Mouse (Mus musculus) macrophage (primary cell): ENCODE data around the gene C3. TPM values are rescaled to one million over a fixed set of nuclear protein-coding genes. Genes with fewer than 3 reads are reported as not detected.

Experiments
- H3K27ac ChIP-seq: fragments of 350-480 bp; formaldehyde crosslinking; 2 replicates; pipeline ENCODE4 v1.9.0; 2021
- H3K36me3 ChIP-seq: fragments of 350-480 bp; formaldehyde crosslinking; 2 replicates; pipeline ENCODE4 v1.9.0; 2021; ENCODE audit errors: inconsistent target
- H3K4me3 ChIP-seq: fragments of 350-480 bp; formaldehyde crosslinking; 2 replicates; pipeline ENCODE4 v1.9.0; 2021; ENCODE audit errors: inconsistent target
- H3K79me2 ChIP-seq: fragments of 350-480 bp; formaldehyde crosslinking; 2 replicates; pipeline ENCODE4 v1.9.0; 2021; ENCODE audit errors: inconsistent target
- WGBS: methylation state at CpG from one replicate; pipeline ENCODE4 v1.1.7; 2026; ENCODE audit warnings: inconsistent platforms; ENCODE audit not compliant: missing documents; 5-methylcytosine and 5-hydroxymethylcytosine counted together
- polyA plus RNA-seq: library from polyadenylated mRNA; stranded (reverse); fragments of 250-400 nt; gene quantifications from 3 replicates; pipeline ENCODE4 v1.2.4, GENCODE M21; 2018; ENCODE audit warnings: inconsistent platforms

The C3 gene
- polyA plus RNA-seq, 1 experiment from 2014 or later, result 40.8 TPM

GRCm38 (mm10) chr17:57245311-57245929 lies 17.5 kb upstream of the C3 start:
- 97% methylated on average over 8 of the region's 10 CpGs for WGBS
- peaks cover 7% of the 10 kb centered on the region; the same call in 1 of the 2 replicates for H3K79me2 ChIP-seq
- no peak overlapping the region for H3K4me3 ChIP-seq
- no peak overlapping the region for H3K27ac ChIP-seq
- peaks cover 44% of the 10 kb centered on the region for H3K36me3 ChIP-seq

GRCm38 (mm10) chr17:57243650-57244370 lies 15.9 kb upstream of the C3 start:
- 87% methylated on average over 10 of the region's 10 CpGs for WGBS
- Histone ChIP-seq H3K4me3 (no peak overlapping the region), H3K36me3 (peaks cover 44% of the 10 kb centered on the region), H3K27ac (no peak overlapping the region), H3K79me2 (no peaks in the 10 kb centered on the region; the same call in 1 of the 2 replicates)

- Histone ChIP-seq H3K27ac (no peak overlapping the region), H3K36me3 (peaks cover 47% of the 10 kb centered on the region), H3K4me3 (no peak overlapping the region), H3K79me2 (no peaks in the 10 kb centered on the region; the same call in 1 of the 2 replicates)
- WGBS, result 97% methylated on average over 9 of the region's 9 CpGs
These were observed 9.2 kb upstream of the C3 start for GRCm38 (mm10) chr17:57237181-57237580.

GRCm38 (mm10) chr17:57235803-57236202 lies 7.9 kb upstream of the C3 start:
- Histone ChIP-seq H3K4me3 (no peak overlapping the region), H3K36me3 (peaks cover 35% of the 10 kb centered on the region), H3K27ac (no peak overlapping the region), H3K79me2 (no peaks in the 10 kb centered on the region)
- 98% methylated on average over 5 of the region's 5 CpGs for WGBS

GRCm38 (mm10) chr17:57234254-57234928 lies 6.5 kb upstream of the C3 start:
- Histone ChIP-seq H3K27ac (no peak overlapping the region), H3K36me3 (peaks cover 35% of the 10 kb centered on the region), H3K79me2 (no peaks in the 10 kb centered on the region), H3K4me3 (no peak overlapping the region)
- 89% methylated on average over 12 of the region's 12 CpGs for WGBS

- Histone ChIP-seq H3K36me3 (peaks cover 35% of the 10 kb centered on the region), H3K27ac (no peak overlapping the region), H3K4me3 (no peak overlapping the region), H3K79me2 (no peaks in the 10 kb centered on the region)
- 85% methylated on average over 7 of the region's 7 CpGs for WGBS
These were observed 5.1 kb upstream of the C3 start for GRCm38 (mm10) chr17:57233038-57233437.

- WGBS, result 100% methylated on average over 1 of the region's 1 CpGs
- no peak overlapping the region for H3K4me3 ChIP-seq
- no peaks in the 10 kb centered on the region for H3K79me2 ChIP-seq
- H3K27ac ChIP-seq, result no peak overlapping the region
- peaks cover 27% of the 10 kb centered on the region for H3K36me3 ChIP-seq
These were observed 4.3 kb upstream of the C3 start for GRCm38 (mm10) chr17:57232200-57232599.

GRCm38 (mm10) chr17:57231321-57231771 lies 3.4 kb upstream of the C3 start:
- Histone ChIP-seq H3K36me3 (peaks cover 18% of the 10 kb centered on the region), H3K27ac (no peak overlapping the region), H3K4me3 (no peak overlapping the region), H3K79me2 (no peaks in the 10 kb centered on the region)

GRCm38 (mm10) chr17:57230728-57231125 lies 2.8 kb upstream of the C3 start:
- 18% methylated on average over 6 of the region's 6 CpGs for WGBS
- Histone ChIP-seq H3K36me3 (peaks cover 12% of the 10 kb centered on the region), H3K4me3 (no peak overlapping the region), H3K27ac (no peak overlapping the region), H3K79me2 (no peaks in the 10 kb centered on the region)

GRCm38 (mm10) chr17:57229851-57230727 lies 2.2 kb upstream of the C3 start:
- H3K36me3 ChIP-seq, result peaks cover 7% of the 10 kb centered on the region
- 58% methylated on average over 14 of the region's 15 CpGs for WGBS
- no peaks in the 10 kb centered on the region for H3K79me2 ChIP-seq
- no peak overlapping the region for H3K27ac ChIP-seq
- no peak overlapping the region for H3K4me3 ChIP-seq

- 94% methylated on average over 3 of the region's 3 CpGs for WGBS
- no peaks in the 10 kb centered on the region for H3K79me2 ChIP-seq
- no peaks in the 10 kb centered on the region for H3K36me3 ChIP-seq
- H3K4me3 ChIP-seq, result no peak overlapping the region
- no peak overlapping the region for H3K27ac ChIP-seq
These were observed 937 bp upstream of the C3 start for GRCm38 (mm10) chr17:57228873-57229272.

GRCm38 (mm10) chr17:57227468-57227867 lies 468 bp downstream of the C3 start:
- Histone ChIP-seq H3K4me3 (no peak overlapping the region), H3K79me2 (no peaks in the 10 kb centered on the region), H3K27ac (no peak overlapping the region), H3K36me3 (peaks cover 3% of the 10 kb centered on the region; the same call in 1 of the 2 replicates)
- no CpG with 5 or more reads among the region's 2 CpGs for WGBS

GRCm38 (mm10) chr17:57223313-57223712 lies 4.6 kb downstream of the C3 start:
- Histone ChIP-seq H3K4me3 (no peak overlapping the region), H3K36me3 (peaks cover 9% of the 10 kb centered on the region; the same call in 1 of the 2 replicates), H3K79me2 (no peaks in the 10 kb centered on the region), H3K27ac (no peak overlapping the region)
- 61% methylated on average over 9 of the region's 9 CpGs for WGBS

GRCm38 (mm10) chr17:57221911-57222310 lies 6.0 kb downstream of the C3 start:
- no peak overlapping the region for H3K27ac ChIP-seq
- WGBS, result 77% methylated on average over 4 of the region's 4 CpGs
- H3K36me3 ChIP-seq, result peaks cover 12% of the 10 kb centered on the region; the same call in 1 of the 2 replicates

More at GRCm38 (mm10) chr17:57221911-57222310, 6.0 kb downstream of the C3 start:
- no peaks in the 10 kb centered on the region for H3K79me2 ChIP-seq
- H3K4me3 ChIP-seq, result no peak overlapping the region
